Mouse (Mus musculus): ENCODE measurements around the gene Prkcsh. TPM values are rescaled to one million over a fixed set of nuclear protein-coding genes. Genes with fewer than 3 reads are reported as not detected.

Gene Prkcsh
- total RNA-seq (2021) = 161 and 164 TPM in 2 replicates
- long read RNA-seq, transcript Prkcsh-202 (18 exons, 1,983 nt) = minor isoform, 100 of 304 reads
- long read RNA-seq, transcript Prkcsh-201 (18 exons, 2,012 nt) = major isoform, 121 of 304 reads
- long read RNA-seq, transcript Prkcsh-205 (18 exons, 2,228 nt) = minor isoform, 15 of 304 reads
- long read RNA-seq, partial matches to known transcripts = 36 of 304 reads
- long read RNA-seq, other reads (novel, unspliced or antisense) = 32 of 304 reads

DNA sequence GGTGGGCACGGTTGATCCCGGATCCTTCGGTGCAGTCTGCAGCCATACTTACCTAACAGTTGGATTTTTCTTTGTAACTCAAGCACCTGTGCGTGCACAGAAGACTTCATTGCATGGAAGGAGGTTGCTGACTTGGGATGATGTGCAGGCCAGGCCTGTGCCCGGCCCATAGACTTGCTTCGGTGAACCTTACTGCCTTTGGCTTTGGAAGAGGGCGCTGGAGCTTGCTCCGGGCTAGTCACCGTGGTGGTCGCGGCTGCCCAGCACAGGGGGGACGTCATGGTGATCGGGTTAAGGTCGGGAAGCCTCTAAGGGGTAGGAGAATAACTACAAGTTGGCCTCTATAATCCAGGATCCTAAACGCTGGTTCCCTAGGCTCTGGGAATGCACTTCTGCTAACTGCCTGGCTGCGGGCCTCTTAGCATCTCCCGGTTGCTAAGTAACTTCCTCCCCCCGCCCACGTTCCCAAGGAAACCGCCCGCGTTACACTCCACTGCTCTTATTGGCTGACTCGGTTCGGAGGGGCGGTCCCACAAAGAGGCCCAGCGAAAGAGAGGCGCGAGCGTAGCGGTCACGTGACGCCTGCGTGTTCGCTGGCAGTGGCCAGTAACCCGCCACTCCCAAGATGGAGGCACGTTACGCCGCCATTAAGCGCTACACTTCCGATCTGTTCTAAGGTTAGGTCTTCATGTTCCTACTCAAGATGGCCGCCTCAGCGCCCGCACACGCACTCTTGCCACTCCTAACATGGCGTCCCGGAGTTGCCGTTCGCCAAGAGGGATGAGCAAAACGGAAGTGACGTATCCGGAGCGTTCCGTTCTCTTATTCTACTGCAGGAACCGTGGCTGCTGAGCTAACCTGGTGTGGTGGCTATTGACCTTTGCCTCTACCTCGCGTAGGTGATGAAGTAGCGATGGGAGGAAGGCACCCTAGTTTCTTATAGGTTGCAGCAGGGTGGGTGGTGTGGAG is at the start of gene Prkcsh, which contains the start of gene Ccdc151:
Gene Prkcsh, plus strand, starts transcription at position 613 of the 969 bp plus-strand sequence.
Gene Ccdc151, minus strand, starts transcription at position 441 of the 969 bp plus-strand sequence.
- DNase-seq = peak; percentile 98

- no peak for DNase-seq
Observed at GRCm38 (mm10) chr9:21953600-21953999, 49.0 kb upstream of the Prkcsh start.

DNA sequence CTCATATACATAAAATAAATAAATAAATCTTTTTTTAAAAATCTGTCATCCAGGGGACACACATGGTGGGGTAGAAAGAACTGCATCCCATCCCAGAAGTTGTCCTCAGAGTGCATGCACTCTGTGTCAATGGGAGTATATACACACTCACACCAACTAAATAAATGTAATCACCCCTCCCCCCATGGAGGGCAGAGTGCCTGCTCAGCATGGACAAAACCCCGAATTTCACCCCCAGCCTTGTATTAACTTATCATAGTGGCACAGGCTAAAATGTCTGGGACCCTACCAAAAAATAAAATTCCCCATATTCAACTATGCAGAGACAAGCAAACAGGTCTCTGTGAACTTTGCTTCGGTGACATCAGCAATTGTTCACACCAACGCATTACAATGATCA is 48.0 kb upstream of the Prkcsh start:
- no peak for DNase-seq

- DNase-seq = no peak
Observed at GRCm38 (mm10) chr9:21955225-21955569, 47.4 kb upstream of the Prkcsh start.

DNA sequence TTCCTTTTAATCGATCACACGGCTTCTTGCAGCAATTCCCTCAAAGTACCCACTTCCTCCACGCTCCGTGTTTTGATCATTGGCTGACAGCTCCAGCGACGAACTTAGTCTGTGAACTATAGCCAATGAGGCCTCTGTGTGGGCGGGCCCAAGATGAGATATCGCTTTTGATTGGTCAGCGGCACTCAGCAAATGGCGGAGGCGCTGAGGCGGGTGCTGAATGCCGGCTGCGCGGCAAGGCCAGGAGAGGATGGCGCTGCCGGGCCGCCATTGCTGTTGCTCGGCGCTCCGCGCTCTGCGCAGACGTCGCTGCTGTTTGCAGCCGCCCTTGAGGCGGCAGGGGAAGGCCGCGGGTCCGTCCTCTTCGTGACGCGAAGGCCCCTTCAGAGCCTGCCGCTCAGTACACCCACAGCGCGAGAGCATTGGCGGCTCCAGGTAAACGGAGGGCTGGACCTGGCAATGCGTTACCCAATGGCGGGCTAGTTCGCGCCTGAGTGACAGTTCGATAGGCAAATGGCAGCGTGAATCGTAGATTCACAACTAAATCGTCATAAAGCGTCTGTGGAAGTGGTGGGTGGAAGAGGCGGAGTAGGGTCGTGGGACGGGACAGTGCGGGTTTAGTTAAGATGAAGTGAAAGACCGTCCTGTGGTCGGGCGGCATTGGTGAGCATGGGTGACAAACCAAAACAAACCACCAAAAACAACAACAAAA is 46.9 kb upstream of the Prkcsh start, which contains the start of gene Swsap1:
Gene Swsap1, plus strand, starts transcription at position 186 of the 712 bp plus-strand sequence.
- DNase-seq = peak; percentile 95

- no peak for DNase-seq
Observed at GRCm38 (mm10) chr9:21958372-21958771, 44.2 kb upstream of the Prkcsh start.

- no peak for DNase-seq
Observed at GRCm38 (mm10) chr9:21959244-21959643, 43.4 kb upstream of the Prkcsh start.

- DNase-seq = no peak
Observed at GRCm38 (mm10) chr9:21960135-21960534, 42.5 kb upstream of the Prkcsh start.

DNA sequence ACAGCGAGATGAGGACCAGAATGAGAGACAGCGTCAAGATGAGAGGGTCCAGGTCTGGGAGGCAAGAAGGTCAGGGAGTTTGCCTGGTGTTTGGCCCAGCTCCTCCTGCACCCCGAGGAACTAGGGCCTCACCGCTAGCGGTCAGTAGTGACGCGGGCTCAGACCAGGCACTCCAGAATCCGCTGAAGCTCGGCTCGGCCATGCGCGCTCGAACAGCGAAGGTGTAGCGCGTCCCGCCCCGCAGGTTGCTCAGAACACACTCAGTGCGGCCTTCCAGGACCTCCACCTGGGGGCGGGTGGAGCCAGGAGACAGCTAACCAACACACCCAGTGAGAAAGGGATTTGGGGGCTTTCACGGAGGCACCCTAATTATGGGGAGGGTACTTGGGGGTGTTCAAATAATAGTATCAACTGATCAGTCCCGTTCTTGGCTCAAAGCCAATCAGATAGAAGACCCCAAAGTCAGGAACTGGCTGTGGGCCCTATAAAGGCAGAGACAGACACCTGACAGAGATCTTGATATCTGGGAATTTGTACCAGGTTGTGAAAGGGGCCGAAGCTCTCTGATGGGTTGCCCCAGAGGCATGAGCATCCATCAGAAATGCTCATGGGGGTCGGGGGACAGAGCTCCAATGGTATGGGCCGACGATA is 41.9 kb upstream of the Prkcsh start:
- DNase-seq = peak; percentile 31

DNA sequence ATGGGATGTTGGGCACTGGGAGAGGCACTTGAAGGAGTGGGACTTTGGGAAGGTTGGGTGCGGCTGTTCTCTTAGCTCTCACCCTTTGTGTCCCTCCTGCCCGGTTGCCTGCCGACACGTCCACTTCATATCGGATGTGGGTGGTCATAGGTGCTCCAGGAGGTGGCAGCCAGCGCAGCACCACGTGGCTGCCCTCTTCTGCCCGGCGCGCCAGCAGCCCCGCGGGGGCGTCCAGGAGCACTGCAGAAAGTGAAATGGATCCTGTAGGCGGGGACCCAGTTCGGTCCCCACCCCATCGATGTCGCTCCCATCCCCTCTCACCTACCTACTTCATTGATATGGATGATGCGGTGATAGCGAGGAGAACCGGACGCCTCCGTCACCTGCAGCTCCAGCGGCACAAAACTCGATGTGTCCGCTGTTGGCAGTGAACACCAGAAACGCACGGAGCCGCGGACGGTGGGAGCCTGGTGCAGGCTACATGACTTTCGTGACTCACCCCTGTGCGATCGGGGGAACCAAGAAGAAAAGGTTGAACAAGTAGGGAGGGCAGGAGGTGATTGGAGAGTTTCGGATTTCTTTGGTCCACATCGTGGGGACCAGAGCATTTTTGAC is 41.1 kb upstream of the Prkcsh start:
- DNase-seq = no peak

- DNase-seq = no peak
Observed at GRCm38 (mm10) chr9:21962010-21962409, 40.6 kb upstream of the Prkcsh start.

DNA sequence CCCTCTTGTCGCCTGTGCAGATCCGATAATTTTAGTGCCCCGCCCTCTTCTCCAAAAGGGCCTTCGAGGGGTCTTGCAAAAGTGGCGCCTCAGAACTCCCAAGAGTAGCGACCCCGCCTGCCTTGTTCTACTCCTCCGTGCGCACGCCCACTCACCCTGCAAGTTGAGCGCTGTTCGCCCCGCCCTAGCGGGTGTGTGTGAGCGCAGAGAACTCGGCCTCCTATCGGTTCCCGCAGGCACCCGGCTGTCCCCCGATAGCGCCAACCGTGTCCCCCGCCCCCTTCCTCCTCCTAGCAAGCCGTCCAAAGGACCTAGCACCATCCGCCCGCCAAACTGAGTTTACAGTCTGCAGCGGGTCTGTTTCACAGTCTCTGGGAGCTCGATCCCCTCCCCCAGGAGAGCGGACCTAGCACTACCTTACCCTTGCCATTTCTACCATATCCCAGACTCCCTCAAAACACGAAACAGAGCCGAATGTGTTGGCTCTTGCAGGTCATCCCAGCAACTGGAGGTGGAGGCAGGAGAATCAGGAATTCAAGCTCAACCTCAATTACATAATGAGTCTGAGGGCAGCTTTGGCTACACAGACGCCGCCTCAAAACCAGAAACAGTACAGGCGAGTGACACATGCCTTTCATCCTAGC is 40.1 kb upstream of the Prkcsh start:
- peak; percentile 59 for DNase-seq

- peak; percentile 41 for DNase-seq
Observed at GRCm38 (mm10) chr9:21963417-21963816, 39.2 kb upstream of the Prkcsh start, which contains the start of gene Epor. Epor (minus strand) TSS chr9:21963506.

DNA sequence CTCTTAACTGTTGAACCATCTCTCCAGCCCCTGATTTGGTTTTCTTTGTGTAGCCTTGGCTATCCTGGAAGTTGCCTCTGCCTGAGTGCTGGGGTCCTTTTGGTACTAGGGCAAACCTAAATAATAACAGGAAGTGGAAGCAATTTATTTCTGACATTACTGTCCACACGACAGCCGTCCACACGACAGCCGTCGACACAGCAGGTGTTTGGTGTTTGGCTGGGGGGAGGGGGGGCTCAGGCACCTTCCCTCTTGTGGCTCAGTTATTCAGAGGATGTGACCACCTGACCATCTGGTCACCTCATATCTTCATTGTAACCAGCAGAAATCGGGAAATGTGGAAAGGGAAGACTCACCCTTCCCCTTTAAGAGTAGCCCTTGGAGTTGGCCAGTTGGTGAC is 33.7 kb upstream of the Prkcsh start:
- no peak for DNase-seq

- no peak for DNase-seq
Observed at GRCm38 (mm10) chr9:21969304-21969703, 33.3 kb upstream of the Prkcsh start.

GRCm38 (mm10) chr9:21976626-21977175 is 25.9 kb upstream of the Prkcsh start:
- no peak for DNase-seq

GRCm38 (mm10) chr9:21977331-21977730 is 25.3 kb upstream of the Prkcsh start:
- no peak for DNase-seq

DNA sequence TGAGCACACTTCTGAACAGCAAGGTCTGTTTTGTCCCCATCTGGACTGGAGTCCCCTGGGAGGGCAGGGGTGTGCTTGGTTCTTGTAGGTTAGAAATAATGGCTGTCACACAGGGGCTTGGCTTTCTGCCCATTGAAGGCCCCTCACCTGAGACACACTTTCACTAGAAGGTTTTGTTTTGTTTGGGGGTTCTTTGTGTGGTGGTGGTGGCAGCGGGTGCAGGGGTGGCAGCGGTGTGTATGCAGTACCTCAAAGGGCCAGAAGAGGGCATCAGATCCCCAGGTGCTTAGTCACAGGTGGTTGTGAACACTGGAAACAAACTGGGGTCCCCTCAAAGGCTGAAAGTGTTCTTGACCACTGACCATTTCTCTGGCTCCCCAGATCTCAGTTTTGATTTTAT is 24.6 kb upstream of the Prkcsh start:
- peak; percentile 48 for DNase-seq

- DNase-seq = no peak
Observed at GRCm38 (mm10) chr9:21978398-21979128, 24.0 kb upstream of the Prkcsh start.

- no peak for DNase-seq
Observed at GRCm38 (mm10) chr9:21983911-21984310, 18.7 kb upstream of the Prkcsh start.
